Mouse (Mus musculus) megakaryocyte, embryonic 14.5 days (primary cell): ENCODE measurements around the gene Clasp1.

Experiments used
- FLI1 ChIP-seq: IDR thresholded peaks from 2 replicates; pipeline ENCODE4 v1.6.1; 2012; ENCODE audit warnings: low read length, inconsistent platforms, mixed read lengths
- GATA1 ChIP-seq: IDR thresholded peaks from 3 replicates; pipeline ENCODE4 v1.6.1; 2012; ENCODE audit warnings: mixed read lengths, low read length, inconsistent platforms, borderline replicate concordance

DNA sequence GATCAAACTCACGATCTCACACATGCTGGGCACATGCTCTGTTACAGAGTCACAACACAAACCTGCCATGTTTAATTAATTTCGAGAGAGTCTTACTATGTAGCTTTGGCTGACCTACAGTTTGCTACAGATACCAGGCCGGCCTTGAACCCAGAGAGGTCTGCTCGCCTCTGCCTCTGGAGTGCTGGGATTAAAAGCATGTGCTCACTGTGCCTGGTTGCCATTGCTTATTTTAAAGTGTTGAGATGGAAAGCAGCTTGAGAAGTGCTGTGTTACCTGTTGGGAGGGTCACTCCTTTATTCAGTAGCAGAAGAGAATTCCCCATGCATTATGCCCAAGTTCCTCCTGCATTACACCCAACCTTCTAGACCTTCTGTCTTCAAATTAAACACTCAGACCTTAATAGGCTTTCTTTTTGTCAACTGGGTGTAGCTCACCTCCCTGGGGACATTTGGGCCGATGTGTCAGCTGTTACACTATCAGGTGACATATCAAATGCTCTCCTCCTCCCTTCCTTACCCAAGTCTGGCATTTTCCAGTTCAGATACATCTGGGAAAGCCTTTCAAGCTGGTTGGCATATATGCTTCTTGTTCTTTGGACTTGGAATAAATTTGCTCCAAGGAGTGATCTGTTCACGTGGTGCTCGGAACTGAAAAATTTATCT, 18.9 kb downstream of the Clasp1 start:
- TF ChIP-seq GATA1: no peak
- TF ChIP-seq FLI1: no peak
